Mouse (Mus musculus) neutrophil, adult 5-6 weeks (primary cell): ENCODE data around the gene Tnfaip6. TPM values are rescaled to one million over a fixed set of nuclear protein-coding genes. Genes with fewer than 3 reads are reported as not detected.

Source experiments
- total RNA-seq: library from RNA; stranded (forward); fragments of 200-1000 nt; gene quantifications from 2 replicates; pipeline ENCODE4 v1.2.3, GENCODE M21; 2017

Gene Tnfaip6
- total RNA-seq, 1 experiment from 2014 or later, result 1.5 TPM

Other genes starting within 250 kb of the Tnfaip6 start
- 34.3 and 40.2 TPM in 2 replicates for gene Rbm43, start 102.8 kb upstream of the Tnfaip6 start, total RNA-seq
- gene Nmi, start 64.5 kb upstream of the Tnfaip6 start, total RNA-seq, result 89.3 and 93.8 TPM in 2 replicates
- gene Rif1, start 34.8 kb downstream of the Tnfaip6 start, total RNA-seq, result 63.0 and 64.5 TPM in 2 replicates